Mouse (Mus musculus) heart, postnatal 0 days (tissue): ENCODE data around the gene Phldb3. TPM values are rescaled to one million over a fixed set of nuclear protein-coding genes. Genes with fewer than 3 reads are reported as not detected.

ENCODE experiments used
- ATAC-seq: fragments of 200-750 bp; cut with Nextera tagmentation; 2 replicates; pipeline ENCODE4 v1.8.0; 2017; ENCODE audit warnings: low read depth, moderate number of reproducible peaks, moderate library complexity; ENCODE audit not compliant: insufficient read depth
- DNase-seq: peaks from one replicate; pipeline ENCODE4 v3.0.0-alpha.2; 2016; ENCODE audit warnings: low spot score
- H3K27ac ChIP-seq: fragments of 300-500 bp; sonication (generic); 2 replicates; pipeline ENCODE4 v1.5.1; 2014; ENCODE audit warnings: low read depth, mild to moderate bottlenecking
- H3K27me3 ChIP-seq: fragments of 300-500 bp; sonication (generic); 2 replicates; pipeline ENCODE4 v1.6.1; 2014; ENCODE audit warnings: low read length, mixed read lengths; ENCODE audit not compliant: control insufficient read depth, insufficient read depth
- H3K36me3 ChIP-seq: fragments of 300-500 bp; sonication (generic); replicated peaks from 2 replicates; pipeline ENCODE4 v1.6.1; 2014; ENCODE audit warnings: low read length, mixed read lengths; ENCODE audit not compliant: control insufficient read depth, insufficient read depth
- H3K4me1 ChIP-seq: fragments of 300-500 bp; sonication (generic); 2 replicates; pipeline ENCODE4 v1.6.1; 2014; ENCODE audit warnings: antibody characterized with exemption; ENCODE audit not compliant: control insufficient read depth, insufficient read depth
- H3K4me2 ChIP-seq: fragments of 300-500 bp; sonication (generic); 2 replicates; pipeline ENCODE4 v1.6.1; 2014; ENCODE audit warnings: low read depth, mild to moderate bottlenecking, low read length, moderate library complexity
- H3K4me3 ChIP-seq: fragments of 300-500 bp; sonication (generic); 2 replicates; pipeline ENCODE4 v1.5.1; 2014; ENCODE audit warnings: low read depth, low read length
- H3K9ac ChIP-seq: fragments of 300-500 bp; sonication (generic); replicated peaks from 2 replicates; pipeline ENCODE4 v1.6.1; 2014; ENCODE audit warnings: low read depth, low read length, mixed read lengths
- H3K9me3 ChIP-seq: fragments of 300-500 bp; sonication (generic); replicated peaks from 2 replicates; pipeline ENCODE4 v1.6.1; 2016; ENCODE audit warnings: low read length; ENCODE audit not compliant: control insufficient read depth
- CTCF ChIP-seq: IDR thresholded peaks from 2 replicates; pipeline ENCODE4 v1.5.1; 2016; ENCODE audit warnings: antibody characterized with exemption, control low read depth, low read depth
- EP300 ChIP-seq: IDR thresholded peaks from 2 replicates; pipeline ENCODE4 v1.6.1; 2016; ENCODE audit warnings: antibody characterized with exemption, low read depth
- WGBS: fragments of 180-500 bp; shearing (Covaris S2); extraction: QIAGEN DNeasy Blood & Tissue Kit; methylation state at CpG from one replicate; pipeline ENCODE4 v1.1.7; 2014; 5-methylcytosine and 5-hydroxymethylcytosine counted together
- polyA plus RNA-seq: library from polyadenylated mRNA; unstranded; fragments of >200 nt; fragmentation: Nextera tagmentation; extraction: Ambion mirVana; gene quantifications from 2 replicates; pipeline ENCODE4 v1.2.1, GENCODE M21; 2015
- total RNA-seq: library from RNA; depleted of rRNA; stranded (reverse); fragments of >200 nt; gene quantifications from 2 replicates; pipeline ENCODE4 v1.2.3, GENCODE M21; 2014; ENCODE audit warnings: low replicate concordance

Phldb3 gene
- total and polyA plus RNA-seq, 2 experiments from 2014 or later, result not detected

- Histone ChIP-seq H3K36me3 (no peaks in the 10 kb centered on the region), H3K9me3 (no peaks in the 10 kb centered on the region), H3K4me2 (no peak overlapping the region), H3K9ac (no peak overlapping the region), H3K27me3 (no peaks in the 10 kb centered on the region), H3K27ac (no peak overlapping the region), H3K4me3 (no peak overlapping the region), H3K4me1 (no peaks in the 10 kb centered on the region)
- no peak for ATAC-seq
- WGBS, result 55% methylated on average over 17 of the region's 17 CpGs
- no peak for TF ChIP-seq EP300
- no peak for TF ChIP-seq CTCF
- DNase-seq, result no peak
Measured at GRCm38 (mm10) chr7:24661118-24661904, 50.7 kb downstream of the Phldb3 start.

- Histone ChIP-seq H3K4me3 (no peak overlapping the region), H3K27me3 (no peaks in the 10 kb centered on the region), H3K9me3 (no peaks in the 10 kb centered on the region), H3K36me3 (no peaks in the 10 kb centered on the region), H3K4me1 (no peaks in the 10 kb centered on the region), H3K9ac (no peak overlapping the region), H3K27ac (no peak overlapping the region), H3K4me2 (no peak overlapping the region)
- WGBS, result 14% methylated on average over 8 of the region's 8 CpGs
- DNase-seq, result peak; percentile 57
- TF ChIP-seq CTCF, result peak; percentile 84
- TF ChIP-seq EP300, result no peak
- no peak for ATAC-seq
Measured at GRCm38 (mm10) chr7:24662575-24662974, 52.0 kb downstream of the Phldb3 start.

GRCm38 (mm10) chr7:24664301-24664700 is 53.7 kb downstream of the Phldb3 start:
- WGBS, result 35% methylated on average over 8 of the region's 8 CpGs
- no peak overlapping the region for H3K27ac ChIP-seq
- no peaks in the 10 kb centered on the region for H3K36me3 ChIP-seq
- DNase-seq, result no peak
- no peaks in the 10 kb centered on the region for H3K27me3 ChIP-seq
- H3K9ac ChIP-seq, result no peak overlapping the region
- no peaks in the 10 kb centered on the region for H3K4me1 ChIP-seq
- H3K4me2 ChIP-seq, result no peak overlapping the region
- H3K9me3 ChIP-seq, result no peaks in the 10 kb centered on the region
- TF ChIP-seq CTCF (no peak), EP300 (no peak)
- no peak overlapping the region for H3K4me3 ChIP-seq
- ATAC-seq, result no peak

GRCm38 (mm10) chr7:24664959-24665358 is 54.4 kb downstream of the Phldb3 start:
- no peak overlapping the region for H3K27ac ChIP-seq
- no peaks in the 10 kb centered on the region for H3K36me3 ChIP-seq
- 50% methylated on average over 9 of the region's 9 CpGs for WGBS
- DNase-seq (no peak), ATAC-seq (no peak)
- H3K4me1 ChIP-seq, result no peaks in the 10 kb centered on the region
- H3K4me2 ChIP-seq, result no peak overlapping the region
- TF ChIP-seq EP300 (no peak), CTCF (no peak)
- no peak overlapping the region for H3K9ac ChIP-seq
- no peaks in the 10 kb centered on the region for H3K27me3 ChIP-seq
- no peak overlapping the region for H3K4me3 ChIP-seq
- H3K9me3 ChIP-seq, result no peaks in the 10 kb centered on the region

- no peaks in the 10 kb centered on the region for H3K27me3 ChIP-seq
Measured at GRCm38 (mm10) chr7:24671944-24672439, 61.4 kb downstream of the Phldb3 start.

More at GRCm38 (mm10) chr7:24671944-24672439, 61.4 kb downstream of the Phldb3 start:
- H3K4me2 ChIP-seq, result no peak overlapping the region
- no peak overlapping the region for H3K27ac ChIP-seq
- H3K4me3 ChIP-seq, result no peak overlapping the region
- H3K9ac ChIP-seq, result no peak overlapping the region
- ATAC-seq (no peak), DNase-seq (no peak)
- H3K9me3 ChIP-seq, result no peaks in the 10 kb centered on the region
- WGBS, result 85% methylated on average over 23 of the region's 23 CpGs
- no peaks in the 10 kb centered on the region for H3K4me1 ChIP-seq
- no peaks in the 10 kb centered on the region for H3K36me3 ChIP-seq
- no peak for TF ChIP-seq EP300
- no peak for TF ChIP-seq CTCF
